Mouse (Mus musculus): ENCODE measurements around the gene Csf3.
"Not testable (repeated sequence)": the region's sequence is repeated elsewhere in the genome, so short reads cannot be mapped to it uniquely, and the experiment has no call there.

Gene Csf3

DNA sequence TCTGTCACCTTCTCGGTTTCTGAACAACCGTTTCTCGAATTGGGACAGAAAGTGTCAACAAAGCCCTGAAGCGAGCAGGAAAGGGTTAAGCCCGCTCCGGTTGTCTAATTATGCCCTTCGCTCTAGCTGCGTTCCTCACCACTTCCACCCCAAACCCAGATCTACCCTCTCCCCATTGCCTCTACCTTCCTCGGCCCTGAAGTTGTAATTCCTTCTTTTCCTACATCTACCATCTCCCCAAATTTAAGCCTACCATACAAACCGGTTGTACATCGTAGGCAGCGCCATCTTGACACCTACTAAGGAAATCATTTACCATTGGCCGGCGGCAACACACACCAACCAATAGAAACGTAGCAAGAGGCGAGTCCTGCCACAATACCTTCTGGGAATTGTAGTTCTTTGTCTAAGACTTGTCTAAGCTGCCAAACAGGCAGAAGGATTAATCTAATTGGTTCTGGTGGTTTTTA, 28.1 kb downstream of the Csf3 start, which contains the start of gene Med24:
Gene Med24 (minus strand): TSS at position 317 of the 470 bp plus-strand sequence.
- DNase-seq (ENCODE audit: low read depth, low spot score), result peak; percentile 92

GRCm38 (mm10) chr11:98730727-98731126, 29.7 kb downstream of the Csf3 start:
- DNase-seq (ENCODE audit: low read depth, low spot score), result no peak

GRCm38 (mm10) chr11:98731134-98731533, 30.1 kb downstream of the Csf3 start:
- DNase-seq (ENCODE audit: low read depth, low spot score), result no peak

- no peak for DNase-seq (ENCODE audit: low read depth, low spot score)
Measured at GRCm38 (mm10) chr11:98734020-98734419, 33.0 kb downstream of the Csf3 start.

GRCm38 (mm10) chr11:98735111-98735510, 34.0 kb downstream of the Csf3 start:
- no peak for DNase-seq (ENCODE audit: low read depth, low spot score)

- DNase-seq (ENCODE audit: low read depth, low spot score), result no peak
Measured at GRCm38 (mm10) chr11:98736176-98736575, 35.1 kb downstream of the Csf3 start.

DNA sequence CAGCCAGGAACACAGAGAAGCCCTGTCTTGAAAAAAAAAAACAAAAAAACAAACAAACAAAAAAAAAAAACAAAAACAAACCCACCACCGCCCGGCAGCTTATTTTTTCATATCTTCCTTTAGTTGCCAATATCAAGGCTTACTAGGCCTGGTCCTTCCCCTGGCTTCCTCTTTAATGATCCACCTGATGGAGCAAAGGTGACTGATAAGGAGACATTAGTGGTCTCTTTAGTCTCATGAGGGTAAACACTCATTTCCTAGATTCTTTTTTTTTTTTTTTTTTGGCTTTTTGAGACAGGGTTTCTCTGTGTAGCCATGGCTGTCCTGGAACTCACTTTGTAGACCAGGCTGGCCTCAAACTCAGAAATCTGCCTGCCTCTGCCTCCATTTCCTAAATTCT, 36.2 kb downstream of the Csf3 start:
- not testable (repeated sequence) for DNase-seq (ENCODE audit: low read depth, low spot score)

GRCm38 (mm10) chr11:98738428-98738911, 37.4 kb downstream of the Csf3 start:
- DNase-seq (ENCODE audit: low read depth, low spot score), result no peak

GRCm38 (mm10) chr11:98738925-98739324, 37.9 kb downstream of the Csf3 start:
- DNase-seq (ENCODE audit: low read depth, low spot score), result no peak

- no peak for DNase-seq (ENCODE audit: low read depth, low spot score)
Measured at GRCm38 (mm10) chr11:98740026-98740392, 38.9 kb downstream of the Csf3 start.

GRCm38 (mm10) chr11:98740393-98741050, 39.5 kb downstream of the Csf3 start, which contains the start of gene Thra:
Gene Thra (plus strand): TSS chr11:98740638.
- no peak for DNase-seq (ENCODE audit: low read depth, low spot score)

GRCm38 (mm10) chr11:98741051-98741620, 40.1 kb downstream of the Csf3 start:
- no peak for DNase-seq (ENCODE audit: low read depth, low spot score)

- no peak for DNase-seq (ENCODE audit: low read depth, low spot score)
Measured at GRCm38 (mm10) chr11:98741622-98742396, 40.7 kb downstream of the Csf3 start.

DNA sequence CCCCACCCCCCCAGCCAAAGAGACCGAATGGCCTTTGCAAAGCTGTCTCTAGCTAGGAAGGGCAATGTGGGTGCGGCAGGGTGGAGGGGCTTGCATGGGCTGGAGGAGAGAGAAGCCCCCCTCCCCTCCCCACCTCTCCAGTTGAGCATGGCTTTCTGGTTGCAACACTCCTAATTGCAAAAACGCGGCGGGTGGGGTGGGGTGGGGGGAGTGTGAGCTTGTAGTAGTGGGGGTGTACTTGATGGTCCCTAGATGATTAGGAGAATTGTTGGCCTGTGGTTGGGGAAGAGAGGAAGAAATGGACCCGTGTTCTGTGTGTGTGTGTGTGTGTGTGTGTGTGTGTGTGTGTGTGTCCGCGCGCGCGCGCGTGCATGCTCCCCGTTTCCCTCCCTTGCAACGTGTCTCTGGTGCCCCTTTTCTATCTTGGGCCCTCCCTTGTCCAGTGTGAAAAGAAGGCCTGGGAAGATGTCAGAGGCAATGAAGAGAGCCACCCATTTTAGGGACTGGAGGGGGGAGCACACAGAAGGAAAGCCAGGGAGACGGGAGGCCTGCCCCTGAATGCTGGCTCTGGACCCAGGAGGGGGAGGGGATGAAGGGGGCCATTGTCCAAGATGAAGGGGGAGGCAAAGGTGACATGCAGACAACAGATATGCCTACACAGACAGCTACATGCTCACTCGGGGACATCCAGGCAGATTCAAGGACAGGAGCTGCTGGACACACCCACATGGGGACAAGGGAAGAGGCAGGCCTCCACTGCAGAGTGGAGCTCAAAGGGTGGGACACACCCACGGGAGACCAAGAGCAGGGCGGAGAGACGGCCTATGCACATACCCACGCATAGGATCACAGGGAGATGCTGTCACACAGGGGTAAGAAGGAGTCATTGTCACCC, 41.6 kb downstream of the Csf3 start:
- DNase-seq (ENCODE audit: low read depth, low spot score), result no peak

- no peak for DNase-seq (ENCODE audit: low read depth, low spot score)
Measured at GRCm38 (mm10) chr11:98743655-98744345, 42.7 kb downstream of the Csf3 start.

GRCm38 (mm10) chr11:98744456-98745019, 43.5 kb downstream of the Csf3 start:
- no peak for DNase-seq (ENCODE audit: low read depth, low spot score)

- no peak for DNase-seq (ENCODE audit: low read depth, low spot score)
Measured at GRCm38 (mm10) chr11:98745932-98746853, 45.1 kb downstream of the Csf3 start.

- peak; percentile 66 for DNase-seq (ENCODE audit: low read depth, low spot score)
Measured at GRCm38 (mm10) chr11:98746855-98747693, 46.0 kb downstream of the Csf3 start.

All from retina, adult 2 months (tissue).